Mouse (Mus musculus) myocyte (in vitro differentiated cells): Measurements from ENCODE around the gene Gins3.

Source experiments
- POLR2A ChIP-seq: IDR thresholded peaks from one replicate; pipeline ENCODE4 v1.6.1; 2011; ENCODE audit warnings: low read depth, mild to moderate bottlenecking, control low read depth, moderate library complexity; ENCODE audit not compliant: insufficient read length
- POLR2AphosphoS2 ChIP-seq: IDR thresholded peaks from one replicate; pipeline ENCODE4 v1.6.1; 2011; ENCODE audit warnings: low read depth, control low read depth; ENCODE audit not compliant: insufficient read length
- SRF ChIP-seq: IDR thresholded peaks from one replicate; pipeline ENCODE4 v1.6.1; 2011; ENCODE audit warnings: low read depth; ENCODE audit not compliant: control insufficient read depth, insufficient read length
- USF1 ChIP-seq: IDR thresholded peaks from one replicate; pipeline ENCODE4 v1.6.1; 2011; ENCODE audit warnings: low read depth, mild to moderate bottlenecking, control low read depth, moderate library complexity

DNA sequence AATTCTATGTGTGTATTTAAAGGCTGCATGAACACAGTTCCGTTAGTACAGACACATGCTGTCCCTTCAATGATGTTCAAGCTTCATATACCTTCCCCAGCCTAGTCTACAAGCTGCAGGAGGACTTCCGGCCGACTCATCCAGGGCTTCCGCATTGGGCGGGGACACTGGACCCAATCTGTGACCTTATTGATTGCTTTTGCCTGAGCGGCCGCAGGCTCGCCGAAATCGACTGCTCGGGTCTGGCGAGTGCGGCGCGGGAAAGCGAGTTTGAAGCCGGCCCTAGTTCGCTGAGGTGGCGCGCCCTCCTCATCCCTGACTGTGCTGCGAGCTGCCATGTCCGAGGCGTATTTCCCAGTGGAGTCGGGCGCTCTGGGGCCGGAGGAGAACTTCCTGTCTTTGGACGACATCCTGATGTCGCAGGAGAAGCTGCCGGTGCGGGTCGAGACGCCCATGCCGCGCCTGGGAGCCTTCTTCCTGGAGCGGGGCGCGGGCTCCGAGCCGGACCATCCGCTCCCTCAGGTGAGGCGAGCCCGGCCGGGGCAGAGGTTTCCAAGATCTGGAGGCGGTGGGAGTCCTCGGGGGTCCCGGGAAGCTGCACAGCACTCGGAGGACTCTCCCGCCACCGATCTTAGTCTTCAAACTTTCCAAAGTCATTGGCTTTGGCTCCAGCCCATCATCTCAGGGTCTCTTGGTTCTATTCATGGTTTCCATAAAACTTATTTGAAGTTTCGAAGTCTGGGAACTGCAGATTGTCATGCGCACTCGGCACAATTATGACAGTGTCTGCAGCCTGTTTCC is at the start of gene Gins3:
- TF ChIP-seq POLR2A (peak; percentile 62), SRF (peak; percentile 88), USF1 (no peak), POLR2AphosphoS2 (peak; percentile 69)
